Mouse (Mus musculus) liver, embryonic 16.5 days (tissue): ENCODE results near the gene Nit1. TPM values are rescaled to one million over a fixed set of nuclear protein-coding genes. Genes with fewer than 3 reads are reported as not detected.

ENCODE experiments used
- ATAC-seq: fragments of 200-750 bp; cut with Nextera tagmentation; 2 replicates; pipeline ENCODE4 v1.8.0; 2017; ENCODE audit warnings: low read depth, mild to moderate bottlenecking, moderate number of reproducible peaks, moderate library complexity
- H3K27ac ChIP-seq: fragments of 300-500 bp; sonication (generic); 2 replicates; pipeline ENCODE4 v1.5.1; 2014; ENCODE audit warnings: mild to moderate bottlenecking, low read length
- H3K27me3 ChIP-seq: fragments of 300-500 bp; sonication (generic); 2 replicates; pipeline ENCODE4 v1.6.1; 2014; ENCODE audit warnings: low read depth, low read length, mixed read lengths; ENCODE audit not compliant: control insufficient read depth, insufficient read depth
- H3K36me3 ChIP-seq: fragments of 300-500 bp; sonication (generic); 2 replicates; pipeline ENCODE4 v1.6.1; 2014; ENCODE audit warnings: mild to moderate bottlenecking; ENCODE audit not compliant: control insufficient read depth, insufficient read depth
- H3K4me1 ChIP-seq: fragments of 300-500 bp; sonication (generic); 2 replicates; pipeline ENCODE4 v1.6.1; 2014; ENCODE audit warnings: low read depth, low read length, mixed read lengths; ENCODE audit not compliant: control insufficient read depth
- H3K4me2 ChIP-seq: fragments of 300-500 bp; sonication (generic); 2 replicates; pipeline ENCODE4 v1.6.1; 2014; ENCODE audit warnings: low read depth, low read length, mixed read lengths
- H3K4me3 ChIP-seq: fragments of 300-500 bp; sonication (generic); 2 replicates; pipeline ENCODE4 v1.5.1; 2014; ENCODE audit warnings: low read depth, mild to moderate bottlenecking, low read length
- H3K9ac ChIP-seq: fragments of 300-500 bp; sonication (generic); 2 replicates; pipeline ENCODE4 v1.6.1; 2014; ENCODE audit warnings: low read depth, low read length
- H3K9me3 ChIP-seq: fragments of 300-500 bp; sonication (generic); replicated peaks from 2 replicates; pipeline ENCODE4 v1.6.1; 2016; ENCODE audit warnings: low read length; ENCODE audit not compliant: control insufficient read depth
- WGBS: fragments of 180-500 bp; shearing (Covaris S2); extraction: QIAGEN DNeasy Blood & Tissue Kit; methylation state at CpG from one replicate; pipeline ENCODE4 v1.1.7; 2014; ENCODE audit not compliant: insufficient replicate concordance; 5-methylcytosine and 5-hydroxymethylcytosine counted together
- polyA plus RNA-seq: library from polyadenylated mRNA; unstranded; fragments of >200 nt; fragmentation: Nextera tagmentation; extraction: Ambion mirVana; gene quantifications from 2 replicates; pipeline ENCODE4 v1.2.1, GENCODE M21; 2015

The Nit1 gene
- polyA plus RNA-seq, 1 experiment from 2014 or later, result 39.0 TPM

DNA sequence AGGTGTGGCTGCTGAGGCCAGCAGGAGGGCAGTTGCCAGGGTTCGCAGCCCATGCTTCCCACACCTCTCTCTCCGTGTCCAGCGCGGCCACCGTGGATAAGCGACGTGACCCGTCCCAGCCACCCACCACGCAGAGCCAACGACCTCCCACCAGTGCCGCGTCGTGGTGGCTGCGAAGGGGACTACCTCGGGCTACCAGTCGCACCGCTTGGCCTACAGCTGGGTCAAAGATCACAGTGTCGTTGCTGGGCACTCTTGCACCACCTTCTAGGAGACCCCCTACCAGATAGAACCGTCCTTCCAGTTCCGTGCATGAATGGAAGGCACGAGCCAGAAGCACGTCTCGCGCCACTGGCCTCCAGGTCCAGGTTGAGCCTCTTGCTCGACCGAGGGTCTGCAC lies 14.8 kb upstream of the Nit1 start:
- Histone ChIP-seq H3K9ac (peak overlapping the region; percentile 58), H3K4me3 (peak overlapping the region; percentile 62), H3K27ac (no peak overlapping the region), H3K4me1 (peaks cover 22% of the 10 kb centered on the region), H3K4me2 (peak overlapping the region; percentile 84), H3K36me3 (peaks cover 10% of the 10 kb centered on the region; the same call in 1 of the 2 replicates), H3K9me3 (no peaks in the 10 kb centered on the region), H3K27me3 (no peaks in the 10 kb centered on the region)
- WGBS, result 24% methylated on average over 26 of the region's 26 CpGs
- ATAC-seq, result peak; percentile 12; the same call in 1 of the 2 replicates

- H3K9me3 ChIP-seq, result no peaks in the 10 kb centered on the region
- H3K4me3 ChIP-seq, result no peak overlapping the region
- peaks cover 10% of the 10 kb centered on the region; the same call in 1 of the 2 replicates for H3K36me3 ChIP-seq
- no peaks in the 10 kb centered on the region for H3K27me3 ChIP-seq
- no peak overlapping the region for H3K4me2 ChIP-seq
- WGBS, result 55% methylated on average over 4 of the region's 4 CpGs
- peaks cover 22% of the 10 kb centered on the region for H3K4me1 ChIP-seq
- H3K9ac ChIP-seq, result no peak overlapping the region
- no peak for ATAC-seq
- no peak overlapping the region for H3K27ac ChIP-seq
These were observed 13.0 kb upstream of the Nit1 start for GRCm38 (mm10) chr1:171358421-171358820.

DNA sequence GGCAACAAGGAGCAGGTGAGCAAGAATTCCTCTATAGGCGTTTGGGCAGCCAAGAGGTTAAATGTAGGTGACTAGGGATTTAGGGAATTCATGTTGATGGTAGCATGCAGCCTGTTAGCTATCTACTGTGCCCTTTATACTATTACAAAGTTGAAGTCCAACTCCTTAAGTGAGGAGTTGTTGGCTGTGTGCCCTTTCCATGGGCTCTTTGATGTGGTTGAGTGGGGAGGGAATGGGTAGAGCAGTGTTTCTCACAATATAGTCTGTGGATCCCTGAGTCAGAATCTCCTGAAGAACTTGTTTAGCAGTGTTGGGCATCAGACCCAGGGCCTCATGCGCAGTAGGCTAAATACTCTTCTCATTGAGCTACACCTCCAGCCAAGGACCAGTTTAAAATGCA lies 11.4 kb upstream of the Nit1 start:
- no peak overlapping the region for H3K4me2 ChIP-seq
- H3K9me3 ChIP-seq, result no peaks in the 10 kb centered on the region
- no peak for ATAC-seq
- 83% methylated on average over 2 of the region's 2 CpGs for WGBS
- H3K4me3 ChIP-seq, result no peak overlapping the region
- H3K27ac ChIP-seq, result no peak overlapping the region
- peaks cover 21% of the 10 kb centered on the region for H3K4me1 ChIP-seq
- peaks cover 10% of the 10 kb centered on the region; the same call in 1 of the 2 replicates for H3K36me3 ChIP-seq
- H3K9ac ChIP-seq, result no peak overlapping the region
- no peaks in the 10 kb centered on the region for H3K27me3 ChIP-seq

DNA sequence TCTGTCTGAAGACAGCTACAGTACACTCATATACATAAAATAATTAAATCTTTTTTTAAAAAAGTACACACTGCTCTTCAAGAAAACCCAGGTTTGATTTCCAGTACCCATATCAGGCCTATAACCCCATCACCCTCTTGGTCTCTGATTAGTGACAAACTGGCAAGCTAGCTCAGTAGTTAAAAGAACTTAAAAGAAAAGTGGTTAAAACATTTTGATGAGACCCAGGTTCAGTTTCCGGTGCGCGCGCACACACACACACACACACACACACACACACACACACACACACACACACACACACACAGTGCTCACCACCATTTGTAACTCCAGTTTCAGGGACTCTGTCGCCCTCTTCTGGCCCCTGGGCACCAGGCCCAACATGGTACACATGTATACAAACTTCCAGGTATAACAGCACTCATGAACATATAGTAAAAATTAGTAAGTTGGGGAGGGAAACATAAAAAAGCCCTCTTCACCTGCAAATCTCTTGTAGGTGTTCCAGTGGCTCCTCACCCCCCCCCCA lies 10.4 kb upstream of the Nit1 start:
- H3K9me3 ChIP-seq, result no peaks in the 10 kb centered on the region
- 64% methylated on average over 5 of the region's 5 CpGs for WGBS
- no peaks in the 10 kb centered on the region for H3K27me3 ChIP-seq
- H3K27ac ChIP-seq, result no peak overlapping the region
- no peak for ATAC-seq
- H3K4me1 ChIP-seq, result peaks cover 14% of the 10 kb centered on the region
- H3K4me2 ChIP-seq, result no peak overlapping the region
- no peak overlapping the region for H3K4me3 ChIP-seq
- peaks cover 10% of the 10 kb centered on the region; the same call in 1 of the 2 replicates for H3K36me3 ChIP-seq
- H3K9ac ChIP-seq, result no peak overlapping the region

GRCm38 (mm10) chr1:171349210-171349609 lies 3.8 kb upstream of the Nit1 start:
- Histone ChIP-seq H3K9me3 (peaks cover 2% of the 10 kb centered on the region; the same call in 1 of the 2 replicates), H3K4me3 (no peak overlapping the region), H3K36me3 (no peaks in the 10 kb centered on the region), H3K27ac (no peak overlapping the region), H3K4me2 (no peak overlapping the region), H3K27me3 (no peaks in the 10 kb centered on the region), H3K9ac (no peak overlapping the region), H3K4me1 (peaks cover 14% of the 10 kb centered on the region)
- ATAC-seq, result no peak
- WGBS, result 72% methylated on average over 2 of the region's 2 CpGs

- no peaks in the 10 kb centered on the region for H3K36me3 ChIP-seq
- 78% methylated on average over 3 of the region's 3 CpGs for WGBS
- H3K4me3 ChIP-seq, result no peak overlapping the region
- H3K4me2 ChIP-seq, result no peak overlapping the region
- H3K4me1 ChIP-seq, result peaks cover 15% of the 10 kb centered on the region
- ATAC-seq, result no peak
- H3K27ac ChIP-seq, result no peak overlapping the region
- H3K9me3 ChIP-seq, result peaks cover 2% of the 10 kb centered on the region; the same call in 1 of the 2 replicates
- H3K27me3 ChIP-seq, result no peaks in the 10 kb centered on the region
- no peak overlapping the region for H3K9ac ChIP-seq
These were observed 3.2 kb upstream of the Nit1 start for GRCm38 (mm10) chr1:171348665-171349064.

- peak; percentile 23 for ATAC-seq
- peaks cover 2% of the 10 kb centered on the region; the same call in 1 of the 2 replicates for H3K9me3 ChIP-seq
- H3K27me3 ChIP-seq, result no peaks in the 10 kb centered on the region
- peak overlapping the region; percentile 80 for H3K27ac ChIP-seq
- under 1% methylated on average over 14 of the region's 14 CpGs for WGBS
- H3K4me2 ChIP-seq, result peak overlapping the region; percentile 81
- H3K36me3 ChIP-seq, result peaks cover 7% of the 10 kb centered on the region; the same call in 1 of the 2 replicates
- peak overlapping the region; percentile 80 for H3K9ac ChIP-seq
- peaks cover 15% of the 10 kb centered on the region for H3K4me1 ChIP-seq
- H3K4me3 ChIP-seq, result peak overlapping the region; percentile 86
These were observed 627 bp upstream of the Nit1 start for GRCm38 (mm10) chr1:171346095-171346450.

DNA sequence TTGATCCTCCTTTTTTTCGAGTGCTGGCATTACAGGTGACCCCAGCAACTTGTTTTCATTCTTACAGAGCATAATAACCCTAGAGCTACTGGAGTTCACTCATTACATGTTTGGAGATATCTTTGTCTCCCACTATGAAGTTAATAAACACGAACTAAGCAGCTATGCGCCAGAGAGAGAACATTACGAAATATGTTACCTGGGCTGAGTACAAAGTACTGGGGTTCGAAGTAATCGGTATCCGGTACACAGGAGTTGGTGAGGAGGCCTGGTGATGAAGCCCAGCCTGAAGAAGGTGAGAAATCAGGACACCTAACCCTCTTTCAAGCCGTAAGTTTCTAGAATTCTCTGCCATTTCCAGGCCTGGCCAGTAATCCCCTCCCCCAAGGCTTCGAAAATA lies 731 bp downstream of the Nit1 start:
- H3K27me3 ChIP-seq, result no peaks in the 10 kb centered on the region
- peak overlapping the region; percentile 81 for H3K4me2 ChIP-seq
- H3K4me1 ChIP-seq, result peaks cover 15% of the 10 kb centered on the region
- peak; percentile 53 for ATAC-seq
- peak overlapping the region; percentile 86 for H3K4me3 ChIP-seq
- H3K36me3 ChIP-seq, result peaks cover 18% of the 10 kb centered on the region; the same call in 1 of the 2 replicates
- H3K9ac ChIP-seq, result peak overlapping the region; percentile 80
- WGBS, result 62% methylated on average over 9 of the region's 9 CpGs
- peaks cover 2% of the 10 kb centered on the region; the same call in 1 of the 2 replicates for H3K9me3 ChIP-seq
- peak overlapping the region; percentile 80 for H3K27ac ChIP-seq

DNA sequence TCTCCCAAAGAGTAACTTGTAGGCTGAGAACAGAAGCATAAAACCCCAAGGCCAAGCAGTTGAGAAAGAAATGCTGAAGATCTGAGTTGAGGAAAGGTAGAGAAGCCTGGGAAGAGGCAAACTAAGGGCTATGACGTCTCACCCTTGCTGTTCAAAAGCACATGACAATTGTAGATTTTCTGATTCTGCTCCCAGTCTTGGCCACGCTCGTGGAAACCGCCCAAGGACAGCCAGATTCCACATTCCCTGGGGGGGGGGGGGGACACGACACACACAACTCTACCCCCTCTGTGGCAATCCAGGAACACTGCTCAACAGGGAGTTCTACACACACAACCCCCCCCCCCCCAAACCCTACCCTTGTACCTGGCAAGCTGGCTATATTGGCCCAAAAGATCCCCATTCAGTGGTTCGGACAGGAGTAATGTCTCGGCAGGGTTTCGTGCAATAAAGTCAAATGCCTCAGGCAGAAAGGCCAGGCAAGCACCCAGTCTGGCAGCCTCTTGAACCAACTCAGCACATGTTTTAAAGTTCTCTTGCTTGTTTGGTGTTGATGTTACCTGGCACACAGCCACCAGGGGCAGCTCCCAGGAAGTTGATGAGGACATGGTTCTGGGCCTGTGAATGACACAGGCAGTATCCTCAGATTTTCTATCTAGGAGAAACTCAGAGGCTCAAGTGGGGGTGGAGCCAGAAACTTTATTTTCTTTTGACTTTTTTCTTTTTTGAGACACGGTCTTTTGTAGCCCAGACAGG lies 1.3 kb downstream of the Nit1 start:
- H3K4me1 ChIP-seq, result peaks cover 15% of the 10 kb centered on the region
- H3K4me2 ChIP-seq, result peak overlapping the region; percentile 81
- H3K4me3 ChIP-seq, result peak overlapping the region; percentile 86; the same call in 1 of the 2 replicates
- peak overlapping the region; percentile 8; the same call in 1 of the 2 replicates for H3K27ac ChIP-seq
- peaks cover 2% of the 10 kb centered on the region; the same call in 1 of the 2 replicates for H3K9me3 ChIP-seq
- peaks cover 19% of the 10 kb centered on the region; the same call in 1 of the 2 replicates for H3K36me3 ChIP-seq
- no peaks in the 10 kb centered on the region for H3K27me3 ChIP-seq
- no peak overlapping the region for H3K9ac ChIP-seq
- WGBS, result 74% methylated on average over 9 of the region's 9 CpGs
- peak; percentile 35 for ATAC-seq
